Mouse (Mus musculus): ENCODE results near the gene Tbata.

Gene Tbata

DNA sequence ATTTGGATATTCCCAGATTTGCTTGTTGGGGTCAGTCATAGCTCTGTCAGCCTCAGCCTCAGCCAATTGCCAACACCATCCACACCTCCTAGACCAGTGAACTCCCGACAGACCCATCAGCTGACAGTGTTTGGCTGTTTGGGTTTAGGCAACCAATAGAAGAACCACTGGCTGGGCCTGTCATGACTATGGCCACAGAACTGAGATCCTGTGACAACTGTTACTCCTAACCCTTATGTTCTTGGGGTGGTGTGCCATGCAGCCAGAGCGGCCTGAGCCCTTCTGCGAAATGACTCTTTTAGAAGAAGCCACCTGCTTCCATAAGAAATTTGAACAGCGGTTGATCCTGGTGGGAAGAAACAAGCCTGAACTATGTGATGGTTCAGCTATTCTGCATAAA, 39.4 kb downstream of the Tbata start:
- DNase-seq (ENCODE audit: low spot score) = no peak

DNA sequence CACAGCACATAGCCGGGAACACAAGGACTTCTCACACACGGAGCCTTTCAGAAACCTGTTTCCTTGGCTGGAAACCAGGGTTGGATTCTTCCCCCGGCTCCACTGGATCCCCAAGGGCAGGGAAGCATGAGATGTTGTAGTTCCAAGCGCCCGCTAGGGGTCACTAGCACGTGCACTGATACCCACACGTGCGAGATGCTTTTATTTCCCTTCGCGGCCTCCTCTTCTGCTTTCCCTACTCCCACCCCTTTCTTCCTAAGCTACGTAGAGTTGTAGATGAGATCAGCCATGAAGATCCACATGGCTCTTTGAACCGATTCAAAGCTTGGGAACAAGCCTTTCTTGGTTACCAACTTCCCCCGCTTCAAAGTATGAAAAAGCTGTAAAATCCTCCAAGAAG, 40.0 kb downstream of the Tbata start:
- peak; percentile 59 for DNase-seq (ENCODE audit: low spot score)

- DNase-seq (ENCODE audit: low spot score) = no peak
These were observed 41.1 kb downstream of the Tbata start for GRCm38 (mm10) chr10:61212817-61213216.

DNA sequence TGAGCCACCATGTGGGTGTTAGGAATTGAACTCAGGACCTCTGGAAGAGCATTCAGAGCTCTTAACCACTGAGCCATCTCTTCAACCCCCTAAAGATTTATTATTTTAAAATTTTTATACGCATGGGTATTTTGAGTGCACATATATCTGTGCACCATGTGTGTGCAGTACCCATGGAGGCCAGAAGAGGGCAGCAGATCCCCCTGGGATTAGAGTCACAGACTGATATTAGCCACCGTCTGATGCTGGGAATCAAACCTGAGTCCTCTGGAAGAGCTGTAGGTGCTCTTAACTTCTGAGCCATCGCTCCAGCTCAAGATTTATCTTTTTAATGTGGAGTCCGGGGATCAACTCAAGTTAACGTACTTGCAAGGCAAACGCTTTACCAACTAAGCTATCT, 43.9 kb downstream of the Tbata start:
- DNase-seq (ENCODE audit: low spot score) = no peak

- no peak for DNase-seq (ENCODE audit: low spot score)
These were observed 44.4 kb downstream of the Tbata start for GRCm38 (mm10) chr10:61216163-61216562.

DNA sequence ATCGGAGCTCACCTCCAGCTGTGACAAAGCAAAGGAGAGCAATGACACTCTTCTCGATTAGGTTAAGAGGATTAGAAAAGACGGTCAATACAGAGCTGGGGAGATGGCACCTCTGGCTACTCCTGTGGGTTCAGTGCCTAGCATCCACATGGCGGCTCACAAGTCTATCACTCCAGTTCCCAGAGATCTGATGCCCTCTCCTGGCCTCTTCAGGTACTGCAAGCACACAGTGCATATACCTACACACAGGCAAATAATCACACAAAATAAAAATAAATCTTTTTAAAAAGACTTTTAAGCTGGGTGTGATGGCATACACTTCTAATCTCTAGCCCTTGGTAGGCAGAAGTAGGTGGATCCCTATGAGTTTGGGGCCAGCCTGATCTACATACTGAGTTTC, 47.6 kb downstream of the Tbata start:
- no peak for DNase-seq (ENCODE audit: low spot score)

- DNase-seq (ENCODE audit: low spot score) = no peak
These were observed 53.9 kb downstream of the Tbata start for GRCm38 (mm10) chr10:61225694-61226093.

- no peak for DNase-seq (ENCODE audit: low spot score)
These were observed 55.1 kb downstream of the Tbata start for GRCm38 (mm10) chr10:61226784-61227396.

- DNase-seq (ENCODE audit: low spot score) = no peak
These were observed 60.0 kb downstream of the Tbata start for GRCm38 (mm10) chr10:61231756-61232155.

GRCm38 (mm10) chr10:61232858-61233567, 61.3 kb downstream of the Tbata start:
- DNase-seq (ENCODE audit: low spot score) = no peak

DNA sequence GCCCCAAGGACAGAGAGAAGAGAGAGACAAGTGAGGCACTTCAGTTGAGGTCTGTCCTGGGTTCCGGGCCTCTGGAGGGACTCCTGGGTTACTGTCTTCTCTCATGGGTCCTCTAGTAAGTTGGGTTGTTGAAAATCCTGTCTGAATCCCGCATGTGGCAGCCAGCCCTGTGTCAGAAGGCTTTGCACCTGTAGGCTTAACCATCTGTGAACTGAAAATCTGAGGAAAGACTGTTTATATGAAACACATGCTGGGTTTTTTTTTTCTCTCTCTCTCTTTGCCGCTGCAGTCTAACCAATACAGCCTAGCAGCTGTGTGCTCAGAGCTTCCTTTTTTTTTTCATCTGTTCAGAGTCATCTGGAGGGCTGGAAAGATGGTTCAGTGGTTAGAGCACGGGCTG, 62.6 kb downstream of the Tbata start:
- DNase-seq (ENCODE audit: low spot score) = no peak

GRCm38 (mm10) chr10:61235677-61236267, 64.0 kb downstream of the Tbata start:
- no peak for DNase-seq (ENCODE audit: low spot score)

GRCm38 (mm10) chr10:61236683-61237390, 65.1 kb downstream of the Tbata start:
- DNase-seq (ENCODE audit: low spot score) = no peak

DNA sequence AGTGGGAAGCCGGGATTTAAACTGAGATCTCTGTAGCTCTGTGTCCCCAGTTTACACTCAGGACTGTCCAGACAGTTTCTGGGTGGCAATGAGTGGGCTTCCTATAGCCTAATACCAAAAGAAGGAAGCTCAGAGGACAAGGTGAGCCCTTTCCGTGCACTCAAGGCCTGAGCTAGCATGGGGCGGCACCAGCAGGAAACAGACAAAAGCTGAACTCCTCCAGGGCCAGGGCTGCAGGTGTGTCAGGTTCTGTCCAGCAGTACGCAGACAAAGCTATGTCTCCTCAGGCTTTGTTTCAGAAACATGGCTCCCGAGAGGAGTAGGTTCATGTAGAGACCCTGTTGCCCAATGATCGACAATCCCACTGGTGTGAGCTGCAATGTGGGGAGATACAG, 65.6 kb downstream of the Tbata start:
- DNase-seq (ENCODE audit: low spot score) = no peak
